Mouse (Mus musculus) gastrocnemius, adult 2 months (tissue): ENCODE results near the gene Eps8l2. TPM values are rescaled to one million over a fixed set of nuclear protein-coding genes. Genes with fewer than 3 reads are reported as not detected.
A peak's percentile ranks its signal among the peaks of the same experiment; 100 is the strongest.

Source experiments
- DNase-seq: peaks from one replicate; pipeline ENCODE4 v3.0.0; 2022
- H3K27ac ChIP-seq: fragments of 200-600 bp; 2 replicates; pipeline ENCODE4 v1.8.1; 2022; ENCODE audit warnings: mild to moderate bottlenecking
- H3K4me3 ChIP-seq: fragments of 200-600 bp; 2 replicates; pipeline ENCODE4 v1.8.1; 2022; ENCODE audit warnings: mild to moderate bottlenecking, moderate library complexity
- CTCF ChIP-seq: fragments of 200-600 bp; IDR thresholded peaks from 2 replicates; pipeline ENCODE4 v1.8.1; 2022; ENCODE audit warnings: antibody characterized with exemption, mild to moderate bottlenecking, moderate library complexity
- intact Hi-C: fragments of 180-260 bp; cut with DNase I; formaldehyde crosslinking; loops from one replicate; pipeline ENCODE4 v1.15.1; 2025
- total RNA-seq, 2 experiments: library from RNA; stranded (reverse); gene quantifications; 2 replicates each; pipeline ENCODE4 v1.2.3; 2021

The Eps8l2 gene
- total RNA-seq, 2 experiments from 2014 or later, result 2.6 to 3.1 TPM

GRCm38 (mm10) chr7:141315076-141315475 is 23.6 kb upstream of the Eps8l2 start:
- intact Hi-C loops, result no loop called here
- TF ChIP-seq CTCF, result no peak

GRCm38 (mm10) chr7:141315974-141316373 is 22.7 kb upstream of the Eps8l2 start:
- no peak for DNase-seq
- TF ChIP-seq CTCF, result peak; percentile 39
- H3K4me3 ChIP-seq, result no peak overlapping the region
- no peak overlapping the region for H3K27ac ChIP-seq
- intact Hi-C loops, result no loop called here

More at GRCm38 (mm10) chr7:141315076-141315475, 23.6 kb upstream of the Eps8l2 start:
- no peak overlapping the region for H3K4me3 ChIP-seq
- no peak overlapping the region for H3K27ac ChIP-seq
- DNase-seq, result no peak

- Histone ChIP-seq H3K4me3 (no peak overlapping the region), H3K27ac (no peak overlapping the region)
- intact Hi-C loops, result no loop called here
- no peak for DNase-seq
- TF ChIP-seq CTCF, result no peak
Observed at GRCm38 (mm10) chr7:141317619-141318132, 21.0 kb upstream of the Eps8l2 start.

GRCm38 (mm10) chr7:141319446-141319845 is 19.2 kb upstream of the Eps8l2 start:
- TF ChIP-seq CTCF, result no peak
- H3K4me3 ChIP-seq, result no peak overlapping the region
- intact Hi-C loops, result no loop called here

GRCm38 (mm10) chr7:141324686-141325085 is 14.0 kb upstream of the Eps8l2 start:
- intact Hi-C loops, result no loop called here
- no peak for TF ChIP-seq CTCF

More at GRCm38 (mm10) chr7:141319446-141319845, 19.2 kb upstream of the Eps8l2 start:
- no peak for DNase-seq
- H3K27ac ChIP-seq, result no peak overlapping the region

GRCm38 (mm10) chr7:141326546-141327446 is 11.9 kb upstream of the Eps8l2 start:
- intact Hi-C loops, result no loop called here
- no peak for DNase-seq
- Histone ChIP-seq H3K4me3 (peak overlapping the region; percentile 93), H3K27ac (peak overlapping the region; percentile 98)
- no peak for TF ChIP-seq CTCF

More at GRCm38 (mm10) chr7:141324686-141325085, 14.0 kb upstream of the Eps8l2 start:
- no peak overlapping the region for H3K4me3 ChIP-seq
- DNase-seq, result no peak
- no peak overlapping the region for H3K27ac ChIP-seq

- Histone ChIP-seq H3K4me3 (peak within 1 kb of the TSS; percentile 93), H3K27ac (peak within 1 kb of the TSS; percentile 98)
- intact Hi-C loops, result no loop called here
- no peak for TF ChIP-seq CTCF
- peak; percentile 100 for DNase-seq
Observed at GRCm38 (mm10) chr7:141327469-141328372, 11.0 kb upstream of the Eps8l2 start, which contains the start of the genes Deaf1 and Tmem80. Gene Deaf1 (minus strand): TSS chr7:141327690. Gene Tmem80 (plus strand): TSS chr7:141327739.

- TF ChIP-seq CTCF, result no peak
- peak overlapping the region; percentile 93 for H3K4me3 ChIP-seq
- DNase-seq, result no peak
- H3K27ac ChIP-seq, result peak overlapping the region; percentile 98
- intact Hi-C loops, result no loop called here
Observed at GRCm38 (mm10) chr7:141328373-141328990, 10.2 kb upstream of the Eps8l2 start.

GRCm38 (mm10) chr7:141330706-141331105 is 8.0 kb upstream of the Eps8l2 start:
- DNase-seq, result no peak
- Histone ChIP-seq H3K4me3 (no peak overlapping the region), H3K27ac (no peak overlapping the region)
- intact Hi-C loops, result no loop called here
- no peak for TF ChIP-seq CTCF

GRCm38 (mm10) chr7:141331990-141332389 is 6.7 kb upstream of the Eps8l2 start:
- intact Hi-C loops, result no loop called here
- no peak for DNase-seq
- no peak for TF ChIP-seq CTCF

GRCm38 (mm10) chr7:141335044-141335579 is 3.6 kb upstream of the Eps8l2 start:
- no peak for DNase-seq
- intact Hi-C loops, result no loop called here
- TF ChIP-seq CTCF, result no peak

More at GRCm38 (mm10) chr7:141331990-141332389, 6.7 kb upstream of the Eps8l2 start:
- Histone ChIP-seq H3K4me3 (no peak overlapping the region), H3K27ac (no peak overlapping the region)

More at GRCm38 (mm10) chr7:141335044-141335579, 3.6 kb upstream of the Eps8l2 start:
- H3K4me3 ChIP-seq, result no peak overlapping the region
- 0 out of 2 replicates have a peak overlapping the region, but pooled peaks have one; percentile 6 for H3K27ac ChIP-seq
